Mouse (Mus musculus) lung, postnatal 0 days (tissue): Measurements from ENCODE around the gene Mars.

ENCODE experiments used
- CTCF ChIP-seq: IDR thresholded peaks from 2 replicates; pipeline ENCODE4 v1.5.1; 2016; ENCODE audit warnings: antibody characterized with exemption, mild to moderate bottlenecking
- EP300 ChIP-seq: IDR thresholded peaks from 2 replicates; pipeline ENCODE4 v1.6.1; 2016; ENCODE audit warnings: antibody characterized with exemption, mild to moderate bottlenecking, control low read depth

GRCm38 (mm10) chr10:127287936-127288293 is 23.7 kb downstream of the Mars start:
- TF ChIP-seq CTCF (no peak), EP300 (no peak)
